Mouse (Mus musculus) liver, adult 2 months (tissue): ENCODE results near the gene Yy1.

Experiments
- CTCF ChIP-seq: fragments of 200-500 bp; IDR thresholded peaks from 2 replicates; pipeline ENCODE4 v1.5.1; 2011; ENCODE audit warnings: low read depth, low read length, control low read depth
- POLR2A ChIP-seq: fragments of 200-500 bp; IDR thresholded peaks from 2 replicates; pipeline ENCODE4 v1.6.1; 2011; ENCODE audit warnings: low read length, control low read depth; ENCODE audit not compliant: insufficient read depth; ENCODE audit errors: extremely low read depth

- TF ChIP-seq CTCF = no peak
- no peak for TF ChIP-seq POLR2A
Measured at GRCm38 (mm10) chr12:108832851-108833250, 40.1 kb downstream of the Yy1 start.
